Mouse (Mus musculus): ENCODE measurements around the gene Fam221a. TPM values are rescaled to one million over a fixed set of nuclear protein-coding genes. Genes with fewer than 3 reads are reported as not detected.
A peak's percentile ranks its signal among the peaks of the same experiment; 100 is the strongest.
"Not testable (repeated sequence)": the region's sequence is repeated elsewhere in the genome, so short reads cannot be mapped to it uniquely, and the experiment has no call there.

Gene Fam221a
- polyA plus RNA-seq, 1 experiment from 2014 or later, result 11.4 TPM

DNA sequence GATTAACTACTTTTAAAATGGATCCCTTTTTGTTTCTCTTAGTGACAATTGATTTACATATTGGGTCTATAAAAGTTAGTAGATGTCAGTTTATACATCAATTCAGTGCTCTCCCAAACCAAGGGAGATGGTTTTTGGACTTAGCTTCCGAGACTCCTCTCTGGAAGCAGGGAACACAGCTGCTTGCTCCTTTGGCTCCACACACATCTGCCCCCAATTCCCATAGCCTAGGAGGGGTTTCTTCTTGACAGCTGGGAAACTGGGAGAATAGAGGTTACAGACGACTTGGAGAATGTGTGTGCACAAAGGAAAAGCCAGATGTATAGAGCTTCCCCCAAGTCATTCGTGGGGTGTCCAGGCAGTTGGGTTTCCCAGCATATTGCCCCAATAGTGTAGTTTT, 673 bp downstream of the Fam221a start:
- H3K27me3 ChIP-seq (ENCODE audit: control insufficient read depth, insufficient read depth, low read depth, low read length), result no peaks in the 10 kb centered on the region
- H3K4me3 ChIP-seq (ENCODE audit: low read length), result peak overlapping the region; percentile 74
- no peaks in the 10 kb centered on the region for H3K9me3 ChIP-seq (ENCODE audit: control insufficient read depth, low read length)
- ATAC-seq (ENCODE audit: low read depth), result no peak
- peak overlapping the region; percentile 85 for H3K4me2 ChIP-seq (ENCODE audit: low read depth, low read length)
- peak overlapping the region; percentile 58; the same call in 1 of the 2 replicates for H3K27ac ChIP-seq (ENCODE audit: low read length)
- peak overlapping the region; percentile 83 for H3K9ac ChIP-seq (ENCODE audit: low read length)
- H3K4me1 ChIP-seq (replicated peaks; ENCODE audit: control insufficient read depth, insufficient read depth, low read length), result peaks cover 6% of the 10 kb centered on the region
- WGBS, result 34% methylated on average over 3 of the region's 3 CpGs
- no peaks in the 10 kb centered on the region for H3K36me3 ChIP-seq (ENCODE audit: control insufficient read depth, insufficient read depth, low read length)

DNA sequence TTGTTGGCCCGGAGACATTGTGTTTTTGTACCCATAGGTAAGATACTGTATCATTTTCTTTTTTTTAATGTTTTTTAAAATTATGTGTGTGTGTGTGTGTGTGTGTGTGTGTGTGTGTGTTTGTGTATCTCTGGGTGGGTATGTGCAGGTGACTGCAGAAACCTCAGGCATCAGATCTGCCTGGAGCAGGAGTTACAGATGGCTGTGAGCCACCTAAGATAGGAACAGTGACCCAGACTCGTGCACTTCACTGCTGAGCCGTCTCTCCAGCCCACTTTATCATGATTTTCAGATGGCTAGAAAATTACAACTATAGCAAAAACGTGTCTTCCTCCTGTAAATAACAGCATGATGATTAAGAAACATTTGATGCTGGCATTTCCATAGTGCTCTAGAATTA, 5.2 kb downstream of the Fam221a start:
- Histone ChIP-seq H3K4me1 (replicated peaks; ENCODE audit: control insufficient read depth, insufficient read depth, low read length) (peaks cover 10% of the 10 kb centered on the region), H3K9me3 (ENCODE audit: control insufficient read depth, low read length) (no peaks in the 10 kb centered on the region), H3K27ac (ENCODE audit: low read length) (no peak overlapping the region), H3K4me2 (ENCODE audit: low read depth, low read length) (no peak overlapping the region), H3K27me3 (ENCODE audit: control insufficient read depth, insufficient read depth, low read depth, low read length) (no peaks in the 10 kb centered on the region), H3K4me3 (ENCODE audit: low read length) (no peak overlapping the region), H3K9ac (ENCODE audit: low read length) (no peak overlapping the region), H3K36me3 (ENCODE audit: control insufficient read depth, insufficient read depth, low read length) (no peaks in the 10 kb centered on the region)
- no peak for ATAC-seq (ENCODE audit: low read depth)
- 69% methylated on average over 4 of the region's 4 CpGs for WGBS

DNA sequence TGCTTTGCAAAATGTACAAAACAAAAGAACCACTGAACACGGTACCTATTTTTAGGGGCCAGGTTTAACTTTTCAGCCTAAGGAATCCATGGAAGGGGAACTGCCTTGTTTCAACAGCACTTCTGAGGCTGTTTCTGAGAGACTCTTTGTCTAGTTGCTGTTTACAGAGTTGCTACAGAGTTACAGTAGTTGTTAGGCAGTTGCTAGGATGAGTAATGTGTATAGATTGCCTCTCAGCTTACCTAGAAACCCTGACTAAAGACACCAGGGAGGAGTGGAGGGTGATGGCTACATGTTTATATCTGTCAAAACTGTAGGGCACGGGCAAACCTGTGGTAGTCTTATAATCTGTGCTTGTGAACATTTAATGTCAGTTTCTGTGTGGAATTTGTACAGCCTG, 6.4 kb downstream of the Fam221a start:
- WGBS, result 28% methylated on average over 2 of the region's 2 CpGs
- no peak overlapping the region for H3K27ac ChIP-seq (ENCODE audit: low read length)
- no peaks in the 10 kb centered on the region for H3K36me3 ChIP-seq (ENCODE audit: control insufficient read depth, insufficient read depth, low read length)
- H3K4me1 ChIP-seq (replicated peaks; ENCODE audit: control insufficient read depth, insufficient read depth, low read length), result 0 out of 2 replicates have a peak, but pooled peaks cover 5% of the 10 kb centered on the region
- H3K27me3 ChIP-seq (ENCODE audit: control insufficient read depth, insufficient read depth, low read depth, low read length), result no peaks in the 10 kb centered on the region
- H3K9ac ChIP-seq (ENCODE audit: low read length), result no peak overlapping the region
- no peak for ATAC-seq (ENCODE audit: low read depth)
- no peaks in the 10 kb centered on the region for H3K9me3 ChIP-seq (ENCODE audit: control insufficient read depth, low read length)
- no peak overlapping the region for H3K4me2 ChIP-seq (ENCODE audit: low read depth, low read length)
- no peak overlapping the region for H3K4me3 ChIP-seq (ENCODE audit: low read length)

DNA sequence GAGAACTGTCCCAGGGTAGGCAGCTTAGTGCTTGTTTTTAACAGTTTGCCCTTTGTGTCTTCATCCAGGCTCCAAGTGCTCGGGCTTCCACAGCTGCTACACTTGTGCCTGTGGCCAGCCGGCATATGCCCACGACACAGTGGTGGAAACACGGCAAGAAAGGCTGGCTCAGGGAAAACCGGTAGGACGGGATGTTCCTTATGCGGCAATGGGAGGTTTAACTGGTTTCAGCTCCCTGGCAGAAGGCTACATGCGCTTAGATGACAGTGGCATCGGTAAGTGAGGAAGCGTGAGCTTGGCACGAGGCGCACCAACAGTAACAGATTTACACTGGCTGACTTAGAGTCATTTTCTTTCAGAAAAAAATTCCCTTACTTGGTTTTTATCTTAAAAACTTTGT, 10.8 kb downstream of the Fam221a start:
- H3K4me3 ChIP-seq (ENCODE audit: low read length), result no peak overlapping the region
- 33% methylated on average over 12 of the region's 12 CpGs for WGBS
- no peak overlapping the region for H3K4me2 ChIP-seq (ENCODE audit: low read depth, low read length)
- H3K36me3 ChIP-seq (ENCODE audit: control insufficient read depth, insufficient read depth, low read length), result peaks cover 4% of the 10 kb centered on the region; the same call in 1 of the 2 replicates
- H3K27me3 ChIP-seq (ENCODE audit: control insufficient read depth, insufficient read depth, low read depth, low read length), result no peaks in the 10 kb centered on the region
- H3K9ac ChIP-seq (ENCODE audit: low read length), result no peak overlapping the region
- no peak for ATAC-seq (ENCODE audit: low read depth)
- H3K4me1 ChIP-seq (replicated peaks; ENCODE audit: control insufficient read depth, insufficient read depth, low read length), result 0 out of 2 replicates have a peak, but pooled peaks cover 5% of the 10 kb centered on the region
- no peaks in the 10 kb centered on the region for H3K9me3 ChIP-seq (ENCODE audit: control insufficient read depth, low read length)
- H3K27ac ChIP-seq (ENCODE audit: low read length), result no peak overlapping the region

DNA sequence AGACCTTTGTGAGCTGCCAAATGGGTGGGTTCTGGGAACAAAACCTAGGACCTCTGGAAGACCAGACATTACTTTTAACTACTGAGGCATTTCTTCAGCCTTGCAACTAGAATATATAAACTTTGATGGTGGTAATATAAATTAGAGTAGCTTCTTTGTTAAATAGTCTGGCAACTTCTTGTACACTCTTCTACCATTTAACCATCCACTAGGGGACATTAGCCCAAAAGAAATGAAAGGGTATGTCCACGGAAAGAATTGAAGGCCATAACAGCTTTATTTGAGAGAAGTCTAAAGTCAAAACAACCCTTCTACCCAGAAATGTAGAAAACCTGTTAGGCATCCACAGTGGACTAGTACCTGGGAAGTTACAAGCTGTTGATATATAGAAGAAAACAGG, 26.7 kb downstream of the Fam221a start:
- no peak overlapping the region for H3K9ac ChIP-seq (ENCODE audit: low read length)
- H3K9me3 ChIP-seq (ENCODE audit: control insufficient read depth, low read length), result no peaks in the 10 kb centered on the region
- no peaks in the 10 kb centered on the region for H3K4me1 ChIP-seq (replicated peaks; ENCODE audit: control insufficient read depth, insufficient read depth, low read length)
- WGBS, result 53% methylated on average over 1 of the region's 1 CpGs
- ATAC-seq (ENCODE audit: low read depth), result no peak
- H3K36me3 ChIP-seq (ENCODE audit: control insufficient read depth, insufficient read depth, low read length), result no peaks in the 10 kb centered on the region; the same call in 1 of the 2 replicates
- no peak overlapping the region for H3K4me2 ChIP-seq (ENCODE audit: low read depth, low read length)
- H3K27me3 ChIP-seq (ENCODE audit: control insufficient read depth, insufficient read depth, low read depth, low read length), result no peaks in the 10 kb centered on the region
- H3K27ac ChIP-seq (ENCODE audit: low read length), result no peak overlapping the region
- no peak overlapping the region for H3K4me3 ChIP-seq (ENCODE audit: low read length)

DNA sequence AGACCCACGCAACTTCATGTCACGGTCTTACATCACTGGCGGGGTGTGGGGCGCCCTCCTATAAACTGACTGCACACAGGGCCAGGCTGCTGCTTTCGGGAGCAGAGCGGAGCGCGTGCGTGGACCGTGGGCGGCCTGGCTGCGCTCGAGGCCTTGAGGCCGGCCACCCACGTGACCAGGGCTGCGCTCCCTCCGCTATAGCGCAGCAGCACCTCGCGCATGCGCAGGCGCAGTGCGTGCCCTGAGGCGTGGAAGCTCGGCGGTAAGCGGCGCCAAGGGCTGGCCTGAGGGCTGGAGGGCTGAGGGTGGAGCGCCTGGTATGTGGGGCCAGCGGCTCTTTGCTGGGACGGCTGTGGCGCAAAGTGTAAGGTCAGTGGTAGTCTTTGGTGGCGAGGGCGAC, 27.8 kb downstream of the Fam221a start, which contains the start of gene Stk31:
Gene Stk31 (plus strand): TSS at position 289 of the 400 bp plus-strand sequence.
- 77% methylated on average over 34 of the region's 34 CpGs for WGBS
- no peak for ATAC-seq (ENCODE audit: low read depth)
- Histone ChIP-seq H3K27me3 (ENCODE audit: control insufficient read depth, insufficient read depth, low read depth, low read length) (no peaks in the 10 kb centered on the region), H3K4me1 (replicated peaks; ENCODE audit: control insufficient read depth, insufficient read depth, low read length) (no peaks in the 10 kb centered on the region), H3K9me3 (ENCODE audit: control insufficient read depth, low read length) (no peaks in the 10 kb centered on the region), H3K36me3 (ENCODE audit: control insufficient read depth, insufficient read depth, low read length) (no peaks in the 10 kb centered on the region), H3K4me2 (ENCODE audit: low read depth, low read length) (no peak within 1 kb of the TSS), H3K4me3 (ENCODE audit: low read length) (no peak within 1 kb of the TSS), H3K9ac (ENCODE audit: low read length) (no peak within 1 kb of the TSS), H3K27ac (ENCODE audit: low read length) (no peak within 1 kb of the TSS)

DNA sequence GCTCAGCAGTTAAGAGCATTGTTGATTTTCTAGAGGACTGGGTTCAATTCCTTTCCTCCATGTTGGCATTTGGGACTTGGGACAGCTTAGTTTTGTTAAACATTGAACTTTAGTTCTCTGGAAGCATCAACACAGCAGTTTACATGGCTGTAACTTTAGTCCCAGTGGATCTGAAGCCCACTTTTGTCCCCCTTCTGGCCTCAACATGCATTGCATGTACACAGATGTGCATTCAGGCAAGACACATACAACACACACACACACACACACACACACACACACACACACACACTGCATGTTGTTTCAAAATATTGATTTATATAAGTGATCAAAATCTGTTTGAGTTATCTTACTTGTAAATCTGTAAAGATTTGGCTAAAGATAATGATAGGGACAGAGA, 29.9 kb downstream of the Fam221a start:
- Histone ChIP-seq H3K27ac (ENCODE audit: low read length) (no peak overlapping the region), H3K9ac (ENCODE audit: low read length) (no peak overlapping the region), H3K9me3 (ENCODE audit: control insufficient read depth, low read length) (no peaks in the 10 kb centered on the region), H3K4me1 (replicated peaks; ENCODE audit: control insufficient read depth, insufficient read depth, low read length) (no peaks in the 10 kb centered on the region), H3K36me3 (ENCODE audit: control insufficient read depth, insufficient read depth, low read length) (no peaks in the 10 kb centered on the region), H3K27me3 (ENCODE audit: control insufficient read depth, insufficient read depth, low read depth, low read length) (no peaks in the 10 kb centered on the region), H3K4me2 (ENCODE audit: low read depth, low read length) (no peak overlapping the region), H3K4me3 (ENCODE audit: low read length) (no peak overlapping the region)
- ATAC-seq (ENCODE audit: low read depth), result no peak

DNA sequence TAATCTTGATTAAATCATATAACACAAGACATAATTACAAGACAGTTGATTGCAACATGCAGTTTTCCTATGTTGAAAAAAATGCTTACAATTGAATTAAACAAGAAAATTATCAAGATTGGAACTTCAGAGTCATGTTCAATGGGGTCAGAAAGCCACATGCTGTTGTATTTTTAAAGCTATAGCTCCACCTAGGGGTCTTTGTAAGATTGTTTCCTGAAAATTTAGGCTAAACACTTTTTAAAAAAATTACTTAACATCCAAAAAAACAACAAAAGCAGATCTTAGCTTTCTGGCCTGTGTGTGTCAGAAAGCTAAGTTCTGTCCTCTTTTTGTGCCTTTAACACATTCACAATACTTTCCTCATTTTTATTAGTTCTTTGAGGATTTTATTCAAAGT, 30.8 kb downstream of the Fam221a start:
- no peak overlapping the region for H3K27ac ChIP-seq (ENCODE audit: low read length)
- H3K9me3 ChIP-seq (ENCODE audit: control insufficient read depth, low read length), result no peaks in the 10 kb centered on the region
- H3K4me3 ChIP-seq (ENCODE audit: low read length), result no peak overlapping the region
- no peak overlapping the region for H3K4me2 ChIP-seq (ENCODE audit: low read depth, low read length)
- H3K36me3 ChIP-seq (ENCODE audit: control insufficient read depth, insufficient read depth, low read length), result no peaks in the 10 kb centered on the region
- H3K9ac ChIP-seq (ENCODE audit: low read length), result no peak overlapping the region
- no peaks in the 10 kb centered on the region for H3K27me3 ChIP-seq (ENCODE audit: control insufficient read depth, insufficient read depth, low read depth, low read length)
- ATAC-seq (ENCODE audit: low read depth), result no peak
- H3K4me1 ChIP-seq (replicated peaks; ENCODE audit: control insufficient read depth, insufficient read depth, low read length), result no peaks in the 10 kb centered on the region

DNA sequence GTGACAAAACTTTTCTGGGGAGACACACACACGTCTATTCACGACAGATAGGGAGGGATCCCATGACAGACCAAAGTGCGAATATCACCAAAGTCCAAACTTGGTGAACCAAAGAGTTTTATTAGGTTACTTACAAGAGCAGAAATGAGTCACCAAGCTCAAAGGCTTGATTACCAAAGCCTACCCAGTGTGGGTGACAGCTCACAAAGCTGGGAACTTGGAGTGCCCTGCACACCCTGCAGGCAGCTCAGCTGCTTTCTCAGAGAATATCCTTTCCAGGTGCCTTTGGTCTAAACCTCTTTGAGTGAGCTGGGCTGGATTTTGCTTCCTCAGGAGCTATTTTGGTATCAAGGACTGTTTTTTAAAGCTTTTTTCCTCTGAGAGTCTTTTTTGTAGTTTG, 43.3 kb downstream of the Fam221a start:
- Histone ChIP-seq H3K4me2 (ENCODE audit: low read depth, low read length) (no peak overlapping the region), H3K4me1 (replicated peaks; ENCODE audit: control insufficient read depth, insufficient read depth, low read length) (no peaks in the 10 kb centered on the region), H3K27me3 (ENCODE audit: control insufficient read depth, insufficient read depth, low read depth, low read length) (no peaks in the 10 kb centered on the region), H3K9ac (ENCODE audit: low read length) (no peak overlapping the region), H3K9me3 (ENCODE audit: control insufficient read depth, low read length) (no peaks in the 10 kb centered on the region), H3K27ac (ENCODE audit: low read length) (no peak overlapping the region), H3K4me3 (ENCODE audit: low read length) (no peak overlapping the region), H3K36me3 (ENCODE audit: control insufficient read depth, insufficient read depth, low read length) (no peaks in the 10 kb centered on the region)
- ATAC-seq (ENCODE audit: low read depth), result no peak
- WGBS, result 74% methylated on average over 3 of the region's 3 CpGs

DNA sequence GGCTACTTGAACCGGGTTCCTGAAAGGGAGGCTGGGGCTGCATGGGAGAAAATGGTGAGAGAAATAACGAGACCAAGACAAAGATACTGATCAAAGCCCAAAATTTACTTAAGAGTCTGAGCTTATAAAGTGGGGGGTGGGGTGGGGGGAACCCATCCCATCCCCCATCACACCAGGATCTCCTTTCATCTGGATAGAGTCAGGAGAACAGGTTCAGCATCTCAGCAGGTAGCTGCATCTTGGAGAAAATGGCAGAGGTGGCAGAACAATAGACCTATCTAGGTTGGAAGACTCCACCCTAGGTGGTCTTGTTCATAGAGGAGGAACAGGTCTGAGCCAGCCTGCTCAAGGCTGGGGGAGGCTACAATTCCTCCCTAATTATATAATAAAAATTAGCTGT, 45.4 kb downstream of the Fam221a start:
- not testable (repeated sequence) for H3K4me3 ChIP-seq (ENCODE audit: low read length); H3K9ac ChIP-seq (ENCODE audit: low read length); H3K4me1 ChIP-seq (replicated peaks; ENCODE audit: control insufficient read depth, insufficient read depth, low read length); H3K27ac ChIP-seq (ENCODE audit: low read length); H3K27me3 ChIP-seq (ENCODE audit: control insufficient read depth, insufficient read depth, low read depth, low read length); H3K4me2 ChIP-seq (ENCODE audit: low read depth, low read length); H3K36me3 ChIP-seq (ENCODE audit: control insufficient read depth, insufficient read depth, low read length); ATAC-seq (ENCODE audit: low read depth); H3K9me3 ChIP-seq (ENCODE audit: control insufficient read depth, low read length)
- 52% methylated on average over 2 of the region's 2 CpGs for WGBS
